Mouse (Mus musculus): Measurements from ENCODE around the gene Cfap298.

GRCm38 (mm10) chr16:90917156-90917555 lies 17.8 kb downstream of the Cfap298 start:
- TF ChIP-seq CTCF (IDR thresholded peaks at IDR 0.05), result no peak
- TF ChIP-seq EP300 (IDR thresholded peaks at IDR 0.05), result no peak

Measured in lung, postnatal 0 days (tissue).